Mouse (Mus musculus): ENCODE data around the gene Blnk.

GRCm38 (mm10) chr19:41015951-41016716 lies 21.8 kb upstream of the Blnk start:
- peak; percentile 53; the same call in 1 of the 2 replicates for TF ChIP-seq CTCF (IDR thresholded peaks at IDR 0.05; ENCODE audit: control insufficient read depth, insufficient read depth, insufficient replicate concordance, low read depth, low read length)
- TF ChIP-seq POLR2A (IDR thresholded peaks at IDR 0.05; ENCODE audit: control insufficient read depth, low read depth, low read length) = no peak
